Mouse (Mus musculus): ENCODE data around the gene Stox2. TPM values are rescaled to one million over a fixed set of nuclear protein-coding genes. Genes with fewer than 3 reads are reported as not detected.
A peak's percentile ranks its signal among the peaks of the same experiment; 100 is the strongest.

Gene Stox2
- polyA plus RNA-seq, 1 experiment from 2014 or later = 8.1 TPM

DNA sequence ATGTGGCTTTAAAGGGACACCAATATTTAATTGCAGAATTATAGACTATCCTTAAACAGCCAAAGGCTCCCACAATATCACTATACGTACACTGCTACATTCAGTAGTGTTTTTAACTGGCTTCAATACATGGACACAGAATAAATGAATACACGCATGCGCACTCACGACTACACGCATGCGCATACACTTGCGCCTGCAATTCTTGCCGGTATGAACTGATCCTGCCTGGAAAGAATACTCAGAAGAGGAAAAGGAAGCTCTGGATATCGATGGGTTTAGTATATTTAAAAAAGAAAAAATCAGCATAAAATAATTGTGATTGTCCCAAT, 100.4 kb downstream of the Stox2 start:
- WGBS = 93% methylated on average over 9 of the region's 9 CpGs
- H3K27me3 ChIP-seq (replicated peaks) = 0 out of 2 replicates have a peak, but pooled peaks cover 2% of the 10 kb centered on the region
- no peak for ATAC-seq
- H3K4me3 ChIP-seq (replicated peaks) = no peak overlapping the region
- no peaks in the 10 kb centered on the region for H3K4me1 ChIP-seq (replicated peaks)
- H3K27ac ChIP-seq = no peak overlapping the region
- H3K36me3 ChIP-seq = no peaks in the 10 kb centered on the region
- H3K9me3 ChIP-seq = no peaks in the 10 kb centered on the region
- no peak overlapping the region for H3K4me2 ChIP-seq (replicated peaks)
- no peak overlapping the region for H3K9ac ChIP-seq

DNA sequence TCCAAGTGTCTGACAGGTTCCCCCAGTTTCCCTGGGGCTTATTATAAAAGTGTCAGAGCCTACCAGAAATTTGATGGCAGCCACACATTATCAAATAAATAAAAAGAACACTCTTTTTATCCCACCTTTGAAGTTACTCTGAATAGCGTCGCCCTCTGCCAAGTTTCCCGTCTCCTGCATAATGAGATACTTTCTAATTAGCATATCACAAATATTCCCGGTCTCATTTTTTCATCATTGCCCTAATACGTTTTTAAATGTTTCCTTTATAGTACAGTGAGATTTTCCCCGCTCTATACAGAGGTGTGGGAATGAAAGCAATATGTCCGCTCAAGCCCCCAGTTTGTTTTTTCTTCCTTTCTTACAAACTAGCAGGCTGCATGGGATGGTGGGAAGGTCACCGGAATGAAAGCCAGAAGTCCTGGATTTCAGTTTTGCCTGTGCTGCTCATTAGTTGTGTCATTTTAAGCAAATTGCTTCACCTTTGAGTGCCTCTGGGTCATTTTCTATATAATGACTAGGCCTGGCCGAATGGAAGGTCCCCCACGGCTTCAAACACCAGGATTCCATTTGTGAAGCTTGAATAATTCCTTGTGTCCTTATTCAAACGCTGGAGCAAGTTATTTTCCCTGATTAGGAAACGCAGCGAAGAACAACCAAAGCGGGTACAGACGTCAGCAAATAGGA, 100.9 kb downstream of the Stox2 start:
- WGBS = 69% methylated on average over 15 of the region's 15 CpGs
- H3K4me2 ChIP-seq (replicated peaks) = no peak overlapping the region
- H3K9ac ChIP-seq = no peak overlapping the region
- H3K27ac ChIP-seq = no peak overlapping the region
- no peaks in the 10 kb centered on the region for H3K36me3 ChIP-seq
- no peaks in the 10 kb centered on the region for H3K4me1 ChIP-seq (replicated peaks)
- no peak overlapping the region for H3K4me3 ChIP-seq (replicated peaks)
- 0 out of 2 replicates have a peak, but pooled peaks cover 2% of the 10 kb centered on the region for H3K27me3 ChIP-seq (replicated peaks)
- H3K9me3 ChIP-seq = no peaks in the 10 kb centered on the region
- ATAC-seq = no peak

DNA sequence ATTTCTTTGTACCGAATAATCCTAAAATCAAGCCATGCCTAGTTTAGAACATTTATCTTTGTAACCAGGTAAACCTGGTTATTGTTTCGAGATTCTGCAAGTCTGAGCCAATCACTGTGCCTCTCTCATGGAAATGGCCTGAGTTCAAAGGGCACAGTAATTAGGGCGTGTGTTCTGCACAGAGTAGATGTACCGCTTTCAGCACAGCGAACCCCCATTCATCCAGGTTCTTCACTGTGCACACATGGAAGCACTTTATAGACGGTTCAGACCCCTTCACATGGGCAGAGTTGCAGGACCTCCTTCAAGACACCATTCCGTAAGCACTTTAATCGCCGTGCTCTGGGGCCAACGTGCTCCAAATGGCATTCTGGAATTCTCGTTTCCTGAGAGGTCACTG, 104.7 kb downstream of the Stox2 start:
- Histone ChIP-seq H3K36me3 (no peaks in the 10 kb centered on the region), H3K4me1 (replicated peaks) (peaks cover 2% of the 10 kb centered on the region), H3K4me2 (replicated peaks) (no peak overlapping the region), H3K27ac (no peak overlapping the region), H3K9me3 (no peaks in the 10 kb centered on the region), H3K9ac (no peak overlapping the region), H3K27me3 (replicated peaks) (0 out of 2 replicates have a peak, but pooled peaks cover 2% of the 10 kb centered on the region), H3K4me3 (replicated peaks) (no peak overlapping the region)
- peak; percentile 75 for ATAC-seq
- 50% methylated on average over 11 of the region's 11 CpGs for WGBS

DNA sequence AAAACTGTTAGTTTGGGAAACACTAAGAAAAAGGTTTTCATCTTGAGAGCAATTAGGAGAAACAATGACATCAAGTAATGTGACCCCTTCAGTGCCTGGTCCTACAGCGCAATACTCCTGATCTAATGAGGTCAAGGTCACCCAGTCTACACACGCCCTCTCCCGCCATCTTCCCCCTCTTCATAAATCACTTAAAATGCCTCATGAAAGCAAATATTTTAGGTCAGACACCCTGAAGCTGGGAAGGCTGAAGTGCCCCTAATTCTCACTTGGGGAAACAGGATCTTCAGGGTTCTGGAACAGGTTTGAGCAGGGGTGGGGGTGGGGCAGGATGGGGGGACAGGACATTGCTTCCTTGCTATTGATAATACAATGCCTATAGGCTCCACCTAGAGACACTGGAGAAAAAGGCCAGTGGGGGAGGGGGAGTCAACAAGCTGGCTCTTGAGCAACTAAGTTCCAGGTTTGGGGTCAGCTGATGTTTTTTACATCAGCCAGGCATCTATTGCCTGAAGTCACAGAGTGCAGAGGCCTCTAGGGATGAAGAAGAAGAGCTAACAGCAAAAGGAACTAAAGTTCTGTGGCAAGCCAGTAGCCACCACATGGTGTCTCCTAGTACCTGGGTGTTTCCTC, 107.4 kb downstream of the Stox2 start:
- no peaks in the 10 kb centered on the region for H3K36me3 ChIP-seq
- peaks cover 2% of the 10 kb centered on the region for H3K4me1 ChIP-seq (replicated peaks)
- ATAC-seq = no peak
- WGBS = 41% methylated on average over 3 of the region's 3 CpGs
- H3K9ac ChIP-seq = no peak overlapping the region
- H3K4me3 ChIP-seq (replicated peaks) = no peak overlapping the region
- H3K4me2 ChIP-seq (replicated peaks) = no peak overlapping the region
- 0 out of 2 replicates have a peak, but pooled peaks cover 2% of the 10 kb centered on the region for H3K27me3 ChIP-seq (replicated peaks)
- H3K9me3 ChIP-seq = no peaks in the 10 kb centered on the region
- H3K27ac ChIP-seq = no peak overlapping the region

GRCm38 (mm10) chr8:47336433-47336832, 109.7 kb downstream of the Stox2 start:
- Histone ChIP-seq H3K4me1 (replicated peaks) (peaks cover 2% of the 10 kb centered on the region), H3K27me3 (replicated peaks) (no peaks in the 10 kb centered on the region), H3K9ac (no peak overlapping the region), H3K4me2 (replicated peaks) (no peak overlapping the region), H3K4me3 (replicated peaks) (no peak overlapping the region), H3K36me3 (no peaks in the 10 kb centered on the region), H3K27ac (no peak overlapping the region), H3K9me3 (no peaks in the 10 kb centered on the region)
- 94% methylated on average over 12 of the region's 12 CpGs for WGBS
- ATAC-seq = no peak

DNA sequence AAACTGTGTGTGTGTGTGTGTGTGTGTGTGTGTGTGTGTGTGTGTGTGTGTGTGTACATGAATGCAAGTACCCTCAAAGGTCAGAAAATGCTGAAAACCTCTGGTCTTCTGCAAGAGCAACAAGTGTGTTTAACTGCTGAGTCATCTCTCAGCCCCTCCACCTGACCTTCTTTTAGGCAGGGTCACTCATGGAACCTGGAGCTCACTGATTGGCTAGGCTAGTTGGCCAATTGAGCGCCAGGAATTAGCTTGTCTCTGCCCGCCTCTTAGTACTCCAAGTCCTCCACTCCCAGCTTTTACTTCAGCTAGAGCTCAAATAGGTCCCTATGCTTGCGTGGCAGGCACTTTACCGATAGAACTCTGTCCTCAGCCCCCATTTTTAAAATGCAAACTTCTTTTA, 110.2 kb downstream of the Stox2 start:
- no peak for ATAC-seq
- H3K4me1 ChIP-seq (replicated peaks) = peaks cover 2% of the 10 kb centered on the region
- no peaks in the 10 kb centered on the region for H3K27me3 ChIP-seq (replicated peaks)
- H3K27ac ChIP-seq = no peak overlapping the region
- WGBS = 93% methylated on average over 4 of the region's 4 CpGs
- no peak overlapping the region for H3K4me2 ChIP-seq (replicated peaks)
- no peak overlapping the region for H3K9ac ChIP-seq
- H3K4me3 ChIP-seq (replicated peaks) = no peak overlapping the region
- no peaks in the 10 kb centered on the region for H3K9me3 ChIP-seq
- H3K36me3 ChIP-seq = no peaks in the 10 kb centered on the region

- no peak overlapping the region for H3K27ac ChIP-seq
- WGBS = 59% methylated on average over 9 of the region's 9 CpGs
Measured at GRCm38 (mm10) chr8:47334223-47334757, 111.9 kb downstream of the Stox2 start.

GRCm38 (mm10) chr8:47332941-47333340, 113.2 kb downstream of the Stox2 start:
- H3K4me3 ChIP-seq (replicated peaks) = no peak overlapping the region
- no peak overlapping the region for H3K4me2 ChIP-seq (replicated peaks)
- no peak overlapping the region for H3K9ac ChIP-seq
- no peaks in the 10 kb centered on the region for H3K9me3 ChIP-seq
- H3K27ac ChIP-seq = no peak overlapping the region
- no peaks in the 10 kb centered on the region for H3K27me3 ChIP-seq (replicated peaks)
- no peak for ATAC-seq
- H3K4me1 ChIP-seq (replicated peaks) = no peaks in the 10 kb centered on the region
- 89% methylated on average over 1 of the region's 1 CpGs for WGBS
- no peaks in the 10 kb centered on the region for H3K36me3 ChIP-seq

More at GRCm38 (mm10) chr8:47334223-47334757, 111.9 kb downstream of the Stox2 start:
- Histone ChIP-seq H3K4me1 (replicated peaks) (0 out of 2 replicates have a peak, but pooled peaks cover under 1% of the 10 kb centered on the region), H3K9me3 (no peaks in the 10 kb centered on the region), H3K4me2 (replicated peaks) (peak overlapping the region; percentile 43), H3K9ac (no peak overlapping the region), H3K4me3 (replicated peaks) (no peak overlapping the region), H3K36me3 (no peaks in the 10 kb centered on the region), H3K27me3 (replicated peaks) (no peaks in the 10 kb centered on the region)
- ATAC-seq = peak; percentile 95

DNA sequence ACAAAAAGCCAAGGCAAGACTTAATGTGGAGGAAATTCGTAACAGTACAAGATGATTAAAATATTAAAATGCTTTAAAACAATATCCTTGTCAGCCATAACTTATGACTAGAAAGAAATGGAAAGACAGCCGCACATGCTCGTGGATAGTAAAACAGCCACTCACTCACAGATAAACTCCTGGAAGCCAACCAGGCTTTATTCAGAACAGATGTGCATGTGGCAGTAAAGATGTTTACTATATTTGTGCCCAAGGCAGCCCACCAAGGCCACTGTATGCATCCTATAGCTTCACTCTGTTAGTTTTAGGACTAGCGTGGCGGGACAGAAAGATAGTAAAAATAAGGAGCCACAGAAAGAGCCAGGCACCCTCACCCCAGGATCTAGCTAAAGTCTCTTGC, 115.2 kb downstream of the Stox2 start:
- Histone ChIP-seq H3K27me3 (replicated peaks) (no peaks in the 10 kb centered on the region), H3K4me2 (replicated peaks) (no peak overlapping the region), H3K27ac (no peak overlapping the region), H3K4me3 (replicated peaks) (no peak overlapping the region), H3K9me3 (no peaks in the 10 kb centered on the region), H3K4me1 (replicated peaks) (no peaks in the 10 kb centered on the region), H3K9ac (no peak overlapping the region), H3K36me3 (no peaks in the 10 kb centered on the region)
- WGBS = 85% methylated on average over 5 of the region's 5 CpGs
- no peak for ATAC-seq

DNA sequence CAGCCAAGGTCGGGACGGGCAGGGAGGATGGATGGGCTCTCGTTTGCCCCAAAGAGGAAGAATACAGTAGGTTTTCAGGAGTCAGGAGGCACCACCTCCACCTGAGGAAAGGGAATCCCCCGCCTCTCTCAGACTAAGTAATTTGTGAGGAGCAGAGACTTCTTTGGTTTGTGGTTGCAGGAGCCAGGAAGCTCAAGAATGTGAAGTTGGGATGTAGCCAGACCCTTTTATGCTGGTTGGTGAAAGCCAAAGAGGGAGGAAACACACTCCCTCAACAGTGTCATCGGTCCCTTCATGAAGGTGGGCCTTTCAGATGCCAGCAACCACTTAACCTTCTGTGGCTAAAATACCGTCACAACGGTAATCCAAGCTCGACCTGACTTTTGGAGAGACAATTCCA, 119.8 kb downstream of the Stox2 start:
- no peak overlapping the region for H3K27ac ChIP-seq
- WGBS = 80% methylated on average over 8 of the region's 8 CpGs
- H3K4me2 ChIP-seq (replicated peaks) = no peak overlapping the region
- H3K4me1 ChIP-seq (replicated peaks) = no peaks in the 10 kb centered on the region
- ATAC-seq = no peak
- H3K9me3 ChIP-seq = no peaks in the 10 kb centered on the region
- H3K4me3 ChIP-seq (replicated peaks) = no peak overlapping the region
- no peak overlapping the region for H3K9ac ChIP-seq
- H3K27me3 ChIP-seq (replicated peaks) = no peaks in the 10 kb centered on the region
- H3K36me3 ChIP-seq = no peaks in the 10 kb centered on the region

GRCm38 (mm10) chr8:47324117-47324820, 121.9 kb downstream of the Stox2 start:
- Histone ChIP-seq H3K4me3 (replicated peaks) (no peak overlapping the region), H3K4me2 (replicated peaks) (no peak overlapping the region), H3K4me1 (replicated peaks) (no peaks in the 10 kb centered on the region), H3K36me3 (no peaks in the 10 kb centered on the region), H3K9ac (no peak overlapping the region), H3K27me3 (replicated peaks) (no peaks in the 10 kb centered on the region), H3K9me3 (no peaks in the 10 kb centered on the region), H3K27ac (no peak overlapping the region)
- ATAC-seq = peak; percentile 45; the same call in 1 of the 2 replicates
- WGBS = 33% methylated on average over 16 of the region's 16 CpGs

- Histone ChIP-seq H3K4me1 (replicated peaks) (no peaks in the 10 kb centered on the region), H3K36me3 (no peaks in the 10 kb centered on the region), H3K9me3 (no peaks in the 10 kb centered on the region), H3K4me3 (replicated peaks) (no peak overlapping the region), H3K4me2 (replicated peaks) (no peak overlapping the region), H3K27me3 (replicated peaks) (no peaks in the 10 kb centered on the region), H3K9ac (no peak overlapping the region), H3K27ac (no peak overlapping the region)
- 53% methylated on average over 5 of the region's 5 CpGs for WGBS
- no peak for ATAC-seq
Measured at GRCm38 (mm10) chr8:47321282-47321681, 124.9 kb downstream of the Stox2 start.

All from intestine, embryonic 15.5 days (tissue).